Mouse (Mus musculus): Measurements from ENCODE around the gene Gm815. TPM values are rescaled to one million over a fixed set of nuclear protein-coding genes. Genes with fewer than 3 reads are reported as not detected.
A peak's percentile ranks its signal among the peaks of the same experiment; 100 is the strongest.

Gene Gm815
- total RNA-seq, 2 experiments from 2014 or later: not detected

DNA sequence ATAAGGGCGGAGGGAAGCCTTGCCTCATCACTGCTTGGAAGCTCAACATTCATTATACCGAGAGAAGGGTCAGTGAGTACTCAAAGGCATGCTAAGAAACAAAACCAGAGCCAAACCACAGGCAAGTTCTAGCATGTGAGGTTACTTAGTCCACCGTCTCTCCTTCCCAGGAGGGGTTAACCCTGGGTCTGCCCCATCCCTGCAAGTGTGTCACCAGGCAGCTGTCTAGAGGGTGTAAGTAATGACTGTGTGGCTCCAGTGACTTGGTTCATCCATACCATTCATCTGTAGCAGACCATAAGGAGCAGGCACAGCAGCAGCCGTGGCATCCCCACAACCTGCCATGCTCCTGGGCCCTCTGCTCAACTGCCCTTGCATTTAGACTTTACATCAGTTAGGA is 5.8 kb upstream of the Gm815 start:
- no peak for DNase-seq

DNA sequence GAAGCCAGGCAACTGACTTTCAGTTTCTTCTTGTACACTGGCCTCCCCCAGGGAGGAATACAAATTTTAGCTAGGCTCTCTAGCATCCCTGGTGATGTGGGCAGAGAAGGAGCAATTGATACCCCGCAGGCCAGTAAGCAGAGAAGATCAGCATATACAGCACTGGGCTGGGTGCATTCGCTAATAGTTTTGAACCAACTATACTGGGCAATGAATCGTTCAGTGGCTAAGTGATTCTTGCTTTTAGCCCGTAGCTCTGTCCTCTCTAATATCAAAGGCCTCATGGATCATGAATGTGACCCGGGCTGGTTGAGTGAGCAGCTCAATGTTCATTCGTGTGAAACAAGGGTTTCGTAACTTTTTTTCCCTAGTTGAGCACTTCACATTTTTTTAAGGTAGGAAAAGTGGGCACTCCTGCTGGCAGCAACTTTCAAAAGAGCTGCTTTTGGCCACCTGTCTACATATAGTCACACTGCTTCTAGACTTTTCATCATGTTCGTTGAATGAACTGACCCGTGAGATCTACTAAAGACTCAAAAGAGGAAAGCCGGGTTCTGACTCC is 3.7 kb upstream of the Gm815 start:
- no peak for DNase-seq

- DNase-seq: no peak
Observed at GRCm38 (mm10) chr19:26888171-26888570, 2.5 kb downstream of the Gm815 start.

GRCm38 (mm10) chr19:26891306-26891964 is 5.8 kb downstream of the Gm815 start:
- peak; percentile 23 for DNase-seq

- no peak for DNase-seq
Observed at GRCm38 (mm10) chr19:26892861-26893260, 7.2 kb downstream of the Gm815 start.

DNA sequence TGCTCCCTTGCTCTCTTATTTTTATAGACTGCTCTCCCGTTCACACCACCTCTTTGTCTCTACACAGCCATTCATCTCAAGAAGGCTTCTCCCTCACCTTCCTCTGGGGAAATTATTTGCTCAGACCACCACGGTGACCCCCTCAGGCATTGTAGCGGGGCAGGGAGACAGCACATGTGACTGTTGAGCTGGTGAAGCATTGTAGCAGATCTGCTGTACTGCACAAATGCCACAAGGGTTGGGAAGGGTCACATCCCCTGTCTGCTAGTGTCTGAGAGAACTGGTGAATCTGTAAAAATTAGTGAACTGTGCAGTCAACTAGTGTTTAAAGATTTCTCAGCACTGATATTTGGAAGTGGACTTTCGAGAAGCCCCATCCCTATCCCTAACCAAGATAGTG is 16.5 kb downstream of the Gm815 start:
- no peak for DNase-seq

GRCm38 (mm10) chr19:26914245-26914644 is 28.6 kb downstream of the Gm815 start:
- no peak for DNase-seq

DNA sequence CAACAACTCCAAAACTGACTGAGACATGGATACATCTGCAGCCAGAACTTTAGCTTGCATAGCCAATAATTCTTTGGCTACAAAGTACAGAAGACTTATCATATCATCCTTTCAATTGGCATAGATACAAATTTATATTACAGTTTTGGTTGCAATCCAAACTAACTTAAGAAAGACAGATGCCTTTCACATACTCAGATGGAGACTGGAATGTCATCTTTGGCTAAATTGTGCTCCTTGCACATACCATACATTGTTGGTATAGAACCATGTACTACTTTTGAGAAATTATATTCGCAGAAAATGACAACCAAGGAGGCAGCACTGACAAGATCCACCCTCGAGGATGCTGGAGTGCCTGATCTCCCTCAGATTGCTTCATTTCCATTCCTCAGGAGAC is 35.1 kb downstream of the Gm815 start:
- DNase-seq: no peak

DNA sequence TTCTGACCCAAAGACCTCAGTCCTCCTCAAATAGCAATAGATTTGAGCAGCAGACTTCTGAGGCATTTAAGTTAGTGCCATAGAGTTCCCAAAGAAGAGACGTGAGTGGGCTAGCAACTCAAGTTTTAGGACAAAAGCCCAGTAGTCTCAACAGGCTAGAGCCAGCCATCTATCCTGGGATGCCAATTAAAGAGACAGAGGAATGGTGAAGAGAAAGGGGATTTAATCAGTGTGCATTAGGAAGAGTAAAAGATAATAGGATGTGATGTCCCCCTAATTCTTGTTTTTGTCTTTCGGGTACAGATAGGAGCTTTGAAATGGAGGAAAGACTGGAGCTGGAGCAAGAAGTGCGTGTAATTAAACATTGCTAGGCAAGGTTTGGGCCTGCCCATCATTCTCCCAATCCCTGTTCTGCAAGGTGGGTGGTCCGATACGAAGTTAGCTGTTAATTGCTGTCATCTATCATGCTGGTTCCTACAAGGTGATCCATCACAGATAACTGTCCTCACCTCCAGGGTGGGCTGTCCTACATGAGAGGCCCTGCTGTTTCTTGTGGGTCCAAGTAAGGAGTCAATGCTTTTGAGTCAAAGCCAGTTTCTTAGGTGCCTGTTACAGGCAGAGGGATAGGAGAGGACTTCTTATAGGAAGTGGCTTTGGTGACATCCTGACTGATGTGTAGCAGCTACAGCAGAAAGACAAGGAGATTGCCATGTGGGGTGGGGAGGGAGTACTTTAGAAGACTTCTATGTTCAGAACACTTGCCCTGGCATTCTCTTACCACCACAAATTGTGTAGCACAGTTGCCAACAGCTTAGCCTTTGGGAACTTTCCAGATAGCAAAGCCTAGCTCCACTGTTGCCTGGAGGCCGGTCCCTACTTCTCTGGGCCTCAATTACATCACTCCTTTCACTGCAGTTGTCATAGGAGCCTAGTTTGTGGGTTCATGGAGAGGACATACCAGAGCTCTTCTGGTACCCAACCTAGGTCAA is 44.9 kb downstream of the Gm815 start:
- no peak for DNase-seq

GRCm38 (mm10) chr19:26934186-26934585 is 48.5 kb downstream of the Gm815 start:
- no peak for DNase-seq
